Mouse (Mus musculus) CH12.LX (cell line): Measurements from ENCODE around the gene Mrpl44.

Source experiments
- BHLHE40 ChIP-seq: IDR thresholded peaks from 2 replicates; pipeline ENCODE4 v1.6.1; 2011; ENCODE audit warnings: mild to moderate bottlenecking, low read depth, low read length, improper control_type of control experiment
- CTCF ChIP-seq, 2 experiments: IDR thresholded peaks in 1 of 2; conservative IDR thresholded peaks in 1 of 2; 2 replicates each; pipeline ENCODE4 v1.5.1; 2011 to 2012; ENCODE audit warnings: low read depth in 2 of 2, low read length in 2 of 2, improper control_type of control experiment in 1 of 2, inconsistent platforms in 1 of 2, mild to moderate bottlenecking in 1 of 2, moderate library complexity in 1 of 2
- ELF1 ChIP-seq: IDR thresholded peaks from 2 replicates; pipeline ENCODE4 v1.6.1; 2014; ENCODE audit warnings: low read depth, mild to moderate bottlenecking, inconsistent platforms, low read length, improper control_type of control experiment
- EP300 ChIP-seq: IDR thresholded peaks from 2 replicates; pipeline ENCODE4 v1.6.1; 2011; ENCODE audit warnings: low read length, improper control_type of control experiment
- JUN ChIP-seq: IDR thresholded peaks from 2 replicates; pipeline ENCODE4 v1.6.1; 2011; ENCODE audit warnings: low read depth, mild to moderate bottlenecking, low read length, improper control_type of control experiment, moderate library complexity; ENCODE audit not compliant: insufficient read depth
- MAZ ChIP-seq: IDR thresholded peaks from 2 replicates; pipeline ENCODE4 v1.6.1; 2012; ENCODE audit warnings: low read depth, mild to moderate bottlenecking, inconsistent platforms, low read length, improper control_type of control experiment, moderate library complexity
- POLR2A ChIP-seq: IDR thresholded peaks from 2 replicates; pipeline ENCODE4 v1.6.1; 2011; ENCODE audit warnings: low read depth, mild to moderate bottlenecking, improper control_type of control experiment, low read length
- TCF12 ChIP-seq: IDR thresholded peaks from 2 replicates; pipeline ENCODE4 v1.6.1; 2014; ENCODE audit warnings: low read depth, mild to moderate bottlenecking, inconsistent platforms, low read length, improper control_type of control experiment
- USF1 ChIP-seq: IDR thresholded peaks from 2 replicates; pipeline ENCODE4 v1.6.1; 2014; ENCODE audit warnings: low read depth, mild to moderate bottlenecking, inconsistent platforms, low read length, improper control_type of control experiment
- USF2 ChIP-seq: conservative IDR thresholded peaks from 2 replicates; pipeline ENCODE4 v1.6.1; 2011; ENCODE audit warnings: low read depth, low read length, improper control_type of control experiment
- ZKSCAN1 ChIP-seq: IDR thresholded peaks from 2 replicates; pipeline ENCODE4 v1.6.1; 2012; ENCODE audit warnings: low read depth, inconsistent platforms, low read length, improper control_type of control experiment, borderline replicate concordance
- ZMIZ1 ChIP-seq: IDR thresholded peaks from 2 replicates; pipeline ENCODE4 v1.6.1; 2012; ENCODE audit warnings: low read depth, mild to moderate bottlenecking, inconsistent platforms, low read length, improper control_type of control experiment

DNA sequence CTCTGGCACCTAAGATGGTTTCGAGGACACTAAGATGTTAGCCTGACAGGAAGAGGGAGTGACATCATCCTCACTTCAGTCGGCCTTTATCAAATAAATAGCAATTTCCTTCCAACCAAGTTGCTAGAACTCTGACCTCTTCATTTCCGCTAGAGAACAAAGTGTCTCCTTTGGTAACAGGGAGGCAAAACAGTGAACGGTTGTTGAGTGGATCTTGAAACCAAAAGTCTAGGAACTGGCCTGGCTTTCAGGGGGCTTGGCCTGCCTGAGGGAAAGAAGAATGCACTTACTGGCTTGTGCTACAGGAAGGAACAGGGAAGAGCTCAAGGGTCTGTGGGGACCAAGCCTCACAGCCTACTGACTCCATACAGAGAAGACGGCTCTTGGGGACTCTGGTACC, 24.6 kb upstream of the Mrpl44 start:
- TF ChIP-seq ELF1 (no peak), POLR2A (no peak), USF2 (no peak), MAZ (no peak), EP300 (no peak), USF1 (no peak), JUN (no peak), ZMIZ1 (no peak), BHLHE40 (no peak), ZKSCAN1 (no peak), CTCF (conservative IDR thresholded peaks at IDR 0.05 in 1 of 2, IDR thresholded peaks at IDR 0.05 in 1 of 2; ENCODE audit: low read depth in 2 of 2, low read length in 2 of 2) (no peak), TCF12 (no peak)
